Mouse (Mus musculus) hindbrain, embryonic 16.5 days (tissue): ENCODE data around the gene Zmynd15. TPM values are rescaled to one million over a fixed set of nuclear protein-coding genes. Genes with fewer than 3 reads are reported as not detected.
A peak's percentile ranks its signal among the peaks of the same experiment; 100 is the strongest.
"Not testable (repeated sequence)": the region's sequence is repeated elsewhere in the genome, so short reads cannot be mapped to it uniquely, and the experiment has no call there.

Source experiments
- ATAC-seq: fragments of 200-750 bp; cut with Nextera tagmentation; 2 replicates; pipeline ENCODE4 v1.8.0; 2017; ENCODE audit warnings: moderate TSS enrichment, moderate library complexity
- H3K27ac ChIP-seq: fragments of 300-500 bp; sonication (generic); 2 replicates; pipeline ENCODE4 v1.5.1; 2014; ENCODE audit warnings: low read depth, mild to moderate bottlenecking, control low read depth, low read length, moderate library complexity
- H3K27me3 ChIP-seq: fragments of 300-500 bp; sonication (generic); replicated peaks from 2 replicates; pipeline ENCODE4 v1.6.1; 2014; ENCODE audit warnings: low read length; ENCODE audit not compliant: control insufficient read depth, insufficient read depth
- H3K36me3 ChIP-seq: fragments of 300-500 bp; sonication (generic); 2 replicates; pipeline ENCODE4 v1.6.1; 2014; ENCODE audit warnings: mild to moderate bottlenecking, low read length, moderate library complexity, mixed read lengths; ENCODE audit not compliant: control insufficient read depth, insufficient read depth
- H3K4me1 ChIP-seq: fragments of 300-500 bp; sonication (generic); 2 replicates; pipeline ENCODE4 v1.6.1; 2014; ENCODE audit warnings: low read depth, low read length; ENCODE audit not compliant: control insufficient read depth, insufficient read depth
- H3K4me2 ChIP-seq: fragments of 300-500 bp; sonication (generic); 2 replicates; pipeline ENCODE4 v1.6.1; 2014; ENCODE audit warnings: mild to moderate bottlenecking, low read length, control low read depth, moderate library complexity
- H3K4me3 ChIP-seq: fragments of 300-500 bp; sonication (generic); 2 replicates; pipeline ENCODE4 v1.5.1; 2014; ENCODE audit warnings: mild to moderate bottlenecking, low read length, control low read depth, moderate library complexity
- H3K9ac ChIP-seq: fragments of 300-500 bp; sonication (generic); 2 replicates; pipeline ENCODE4 v1.6.1; 2014; ENCODE audit warnings: low read depth, mild to moderate bottlenecking, control low read depth, low read length, moderate library complexity
- H3K9me3 ChIP-seq: fragments of 300-500 bp; sonication (generic); 2 replicates; pipeline ENCODE4 v1.6.1; 2014; ENCODE audit warnings: mild to moderate bottlenecking, low read length, moderate library complexity; ENCODE audit not compliant: control insufficient read depth
- WGBS: fragments of 180-500 bp; shearing (Covaris S2); extraction: QIAGEN DNeasy Blood & Tissue Kit; methylation state at CpG from one replicate; pipeline ENCODE4 v1.1.7; 2014; 5-methylcytosine and 5-hydroxymethylcytosine counted together
- polyA plus RNA-seq: library from polyadenylated mRNA; unstranded; fragments of >200 nt; fragmentation: Nextera tagmentation; extraction: Ambion mirVana; gene quantifications from 2 replicates; pipeline ENCODE4 v1.2.1, GENCODE M21; 2015

Zmynd15 gene
- polyA plus RNA-seq, 1 experiment from 2014 or later = 0.86 TPM

GRCm38 (mm10) chr11:70465211-70465610 is 6.0 kb downstream of the Zmynd15 start:
- H3K9me3 ChIP-seq = no peaks in the 10 kb centered on the region
- H3K36me3 ChIP-seq = no peaks in the 10 kb centered on the region
- ATAC-seq = no peak
- H3K27ac ChIP-seq = no peak overlapping the region
- peak overlapping the region; percentile 15; the same call in 1 of the 2 replicates for H3K9ac ChIP-seq
- WGBS = 25% methylated on average over 16 of the region's 16 CpGs
- H3K4me2 ChIP-seq = peak overlapping the region; percentile 58
- H3K4me3 ChIP-seq = peak overlapping the region; percentile 2; the same call in 1 of the 2 replicates
- 0 out of 2 replicates have a peak, but pooled peaks cover 5% of the 10 kb centered on the region for H3K4me1 ChIP-seq
- H3K27me3 ChIP-seq = peaks cover 6% of the 10 kb centered on the region; the same call in 1 of the 2 replicates

- Histone ChIP-seq H3K36me3 (no peaks in the 10 kb centered on the region), H3K27me3 (peaks cover 4% of the 10 kb centered on the region; the same call in 1 of the 2 replicates), H3K27ac (no peak overlapping the region), H3K4me3 (peak overlapping the region; percentile 25), H3K9ac (peak overlapping the region; percentile 15), H3K4me2 (peak overlapping the region; percentile 58), H3K4me1 (0 out of 2 replicates have a peak, but pooled peaks cover 5% of the 10 kb centered on the region), H3K9me3 (no peaks in the 10 kb centered on the region)
- ATAC-seq = no peak
- 11% methylated on average over 23 of the region's 23 CpGs for WGBS
These were observed 6.6 kb downstream of the Zmynd15 start for GRCm38 (mm10) chr11:70465824-70466223.

GRCm38 (mm10) chr11:70467902-70468619 is 8.8 kb downstream of the Zmynd15 start:
- WGBS = 83% methylated on average over 5 of the region's 5 CpGs
- Histone ChIP-seq H3K4me1 (0 out of 2 replicates have a peak, but pooled peaks cover 5% of the 10 kb centered on the region), H3K27me3 (no peaks in the 10 kb centered on the region; the same call in 1 of the 2 replicates), H3K4me2 (no peak overlapping the region), H3K36me3 (no peaks in the 10 kb centered on the region), H3K27ac (no peak overlapping the region), H3K9me3 (no peaks in the 10 kb centered on the region), H3K4me3 (no peak overlapping the region), H3K9ac (no peak overlapping the region)
- no peak for ATAC-seq

GRCm38 (mm10) chr11:70469764-70470163 is 10.5 kb downstream of the Zmynd15 start:
- no peak overlapping the region for H3K27ac ChIP-seq
- no peak overlapping the region for H3K4me2 ChIP-seq
- 0 out of 2 replicates have a peak, but pooled peaks cover 5% of the 10 kb centered on the region for H3K4me1 ChIP-seq
- 88% methylated on average over 3 of the region's 3 CpGs for WGBS
- H3K36me3 ChIP-seq = no peaks in the 10 kb centered on the region
- H3K9me3 ChIP-seq = no peaks in the 10 kb centered on the region
- H3K9ac ChIP-seq = no peak overlapping the region
- H3K4me3 ChIP-seq = no peak overlapping the region
- no peaks in the 10 kb centered on the region; the same call in 1 of the 2 replicates for H3K27me3 ChIP-seq
- ATAC-seq = no peak

GRCm38 (mm10) chr11:70472716-70473115 is 13.5 kb downstream of the Zmynd15 start:
- Histone ChIP-seq H3K9me3 (no peaks in the 10 kb centered on the region), H3K36me3 (no peaks in the 10 kb centered on the region), H3K27ac (no peak overlapping the region), H3K4me1 (no peaks in the 10 kb centered on the region), H3K4me2 (no peak overlapping the region), H3K4me3 (no peak overlapping the region), H3K9ac (no peak overlapping the region), H3K27me3 (no peaks in the 10 kb centered on the region)
- no peak for ATAC-seq

GRCm38 (mm10) chr11:70473291-70473690 is 14.1 kb downstream of the Zmynd15 start:
- not testable (repeated sequence) for H3K36me3 ChIP-seq, H3K4me3 ChIP-seq, H3K27me3 ChIP-seq, H3K27ac ChIP-seq, H3K9ac ChIP-seq, ATAC-seq, H3K4me1 ChIP-seq, H3K9me3 ChIP-seq, H3K4me2 ChIP-seq
- WGBS = 87% methylated on average over 5 of the region's 5 CpGs

- WGBS = 80% methylated on average over 12 of the region's 12 CpGs
- ATAC-seq = no peak
- no peak overlapping the region for H3K4me3 ChIP-seq
- H3K4me1 ChIP-seq = no peaks in the 10 kb centered on the region
- no peaks in the 10 kb centered on the region for H3K36me3 ChIP-seq
- H3K9me3 ChIP-seq = no peaks in the 10 kb centered on the region
- H3K4me2 ChIP-seq = no peak overlapping the region
- H3K27me3 ChIP-seq = no peaks in the 10 kb centered on the region
- no peak overlapping the region for H3K27ac ChIP-seq
- no peak overlapping the region for H3K9ac ChIP-seq
These were observed 15.8 kb downstream of the Zmynd15 start for GRCm38 (mm10) chr11:70474872-70475534.

GRCm38 (mm10) chr11:70485498-70485897 is 26.3 kb downstream of the Zmynd15 start:
- ATAC-seq = no peak
- H3K4me1 ChIP-seq = no peaks in the 10 kb centered on the region
- H3K4me2 ChIP-seq = no peak overlapping the region
- H3K27me3 ChIP-seq = no peaks in the 10 kb centered on the region
- no peaks in the 10 kb centered on the region for H3K9me3 ChIP-seq
- H3K4me3 ChIP-seq = no peak overlapping the region
- 60% methylated on average over 2 of the region's 2 CpGs for WGBS
- H3K36me3 ChIP-seq = no peaks in the 10 kb centered on the region
- no peak overlapping the region for H3K27ac ChIP-seq
- no peak overlapping the region for H3K9ac ChIP-seq

- Histone ChIP-seq H3K9ac (no peak overlapping the region), H3K4me3 (no peak overlapping the region), H3K27me3 (no peaks in the 10 kb centered on the region), H3K36me3 (no peaks in the 10 kb centered on the region), H3K9me3 (no peaks in the 10 kb centered on the region), H3K27ac (no peak overlapping the region), H3K4me1 (no peaks in the 10 kb centered on the region), H3K4me2 (no peak overlapping the region)
- ATAC-seq = no peak
- 43% methylated on average over 4 of the region's 4 CpGs for WGBS
These were observed 28.6 kb downstream of the Zmynd15 start for GRCm38 (mm10) chr11:70487816-70488215.
